Mouse (Mus musculus) hindbrain, embryonic 16.5 days (tissue): ENCODE results near the gene Heatr5a. TPM values are rescaled to one million over a fixed set of nuclear protein-coding genes. Genes with fewer than 3 reads are reported as not detected.

Experiments
- ATAC-seq: fragments of 200-750 bp; cut with Nextera tagmentation; 2 replicates; pipeline ENCODE4 v1.8.0; 2017; ENCODE audit warnings: moderate TSS enrichment, moderate library complexity
- H3K27ac ChIP-seq: fragments of 300-500 bp; sonication (generic); 2 replicates; pipeline ENCODE4 v1.5.1; 2014; ENCODE audit warnings: low read depth, mild to moderate bottlenecking, control low read depth, low read length, moderate library complexity
- H3K27me3 ChIP-seq: fragments of 300-500 bp; sonication (generic); replicated peaks from 2 replicates; pipeline ENCODE4 v1.6.1; 2014; ENCODE audit warnings: low read length; ENCODE audit not compliant: control insufficient read depth, insufficient read depth
- H3K36me3 ChIP-seq: fragments of 300-500 bp; sonication (generic); 2 replicates; pipeline ENCODE4 v1.6.1; 2014; ENCODE audit warnings: mild to moderate bottlenecking, low read length, moderate library complexity, mixed read lengths; ENCODE audit not compliant: control insufficient read depth, insufficient read depth
- H3K4me1 ChIP-seq: fragments of 300-500 bp; sonication (generic); 2 replicates; pipeline ENCODE4 v1.6.1; 2014; ENCODE audit warnings: low read depth, low read length; ENCODE audit not compliant: control insufficient read depth, insufficient read depth
- H3K4me2 ChIP-seq: fragments of 300-500 bp; sonication (generic); 2 replicates; pipeline ENCODE4 v1.6.1; 2014; ENCODE audit warnings: mild to moderate bottlenecking, low read length, control low read depth, moderate library complexity
- H3K4me3 ChIP-seq: fragments of 300-500 bp; sonication (generic); 2 replicates; pipeline ENCODE4 v1.5.1; 2014; ENCODE audit warnings: mild to moderate bottlenecking, low read length, control low read depth, moderate library complexity
- H3K9ac ChIP-seq: fragments of 300-500 bp; sonication (generic); 2 replicates; pipeline ENCODE4 v1.6.1; 2014; ENCODE audit warnings: low read depth, mild to moderate bottlenecking, control low read depth, low read length, moderate library complexity
- H3K9me3 ChIP-seq: fragments of 300-500 bp; sonication (generic); 2 replicates; pipeline ENCODE4 v1.6.1; 2014; ENCODE audit warnings: mild to moderate bottlenecking, low read length, moderate library complexity; ENCODE audit not compliant: control insufficient read depth
- WGBS: fragments of 180-500 bp; shearing (Covaris S2); extraction: QIAGEN DNeasy Blood & Tissue Kit; methylation state at CpG from one replicate; pipeline ENCODE4 v1.1.7; 2014; 5-methylcytosine and 5-hydroxymethylcytosine counted together
- polyA plus RNA-seq: library from polyadenylated mRNA; unstranded; fragments of >200 nt; fragmentation: Nextera tagmentation; extraction: Ambion mirVana; gene quantifications from 2 replicates; pipeline ENCODE4 v1.2.1, GENCODE M21; 2015

The Heatr5a gene
- polyA plus RNA-seq, 1 experiment from 2014 or later: 5.0 TPM

DNA sequence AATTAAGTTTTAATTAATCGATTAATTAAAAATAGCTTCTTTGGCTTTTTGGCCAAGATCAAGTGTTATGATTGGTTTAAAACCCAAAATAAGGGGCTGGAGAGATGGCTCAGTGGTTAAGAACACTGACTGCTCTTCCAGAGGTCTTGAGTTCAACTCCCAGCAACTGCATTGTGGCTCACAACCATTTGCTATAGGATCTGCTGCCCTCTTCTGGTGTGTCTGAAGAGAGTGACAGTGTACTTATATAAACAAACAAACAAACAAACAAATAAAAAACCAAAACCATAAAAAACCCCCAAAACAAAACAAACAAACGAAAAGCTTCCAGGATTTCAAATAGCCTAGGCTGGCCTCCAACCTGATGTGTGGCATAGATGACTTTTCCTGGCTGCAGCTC is 89.3 kb downstream of the Heatr5a start:
- 92% methylated on average over 2 of the region's 2 CpGs for WGBS
- H3K36me3 ChIP-seq: peaks cover 13% of the 10 kb centered on the region
- no peaks in the 10 kb centered on the region for H3K4me1 ChIP-seq

DNA sequence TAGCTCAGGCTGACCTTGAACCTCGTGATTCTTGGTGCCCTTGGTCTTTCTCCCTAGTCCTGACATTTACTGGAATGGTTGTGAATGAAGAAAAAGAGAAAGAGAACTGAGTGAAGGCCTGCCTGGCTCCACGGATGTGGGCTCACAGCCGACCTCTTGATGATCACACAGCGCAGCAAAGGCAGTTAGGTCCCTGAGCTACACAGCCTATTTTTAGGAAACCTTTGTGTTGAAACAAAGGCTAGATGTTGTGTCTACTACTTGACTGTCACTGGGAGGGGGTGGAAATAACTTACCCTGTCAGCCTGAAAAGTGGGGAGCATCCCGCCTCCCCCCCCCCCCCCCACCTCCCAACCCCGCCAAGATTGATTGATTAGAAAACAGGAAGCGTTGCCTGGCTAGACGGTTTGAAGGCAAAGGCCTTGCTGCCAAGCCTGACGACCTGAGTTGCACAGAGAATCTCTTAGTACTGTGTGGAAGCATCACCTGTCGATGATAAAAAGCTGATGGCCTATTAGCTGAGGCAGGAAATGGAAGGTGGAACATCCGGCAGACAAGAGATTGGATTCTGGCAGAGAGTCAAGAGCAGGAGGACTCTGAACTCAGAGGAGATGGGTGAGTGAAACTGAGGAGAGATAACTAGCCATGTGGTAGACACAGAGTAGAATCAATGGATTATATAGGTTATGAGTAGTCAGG is 99.5 kb downstream of the Heatr5a start:
- Histone ChIP-seq H3K9ac (no peak overlapping the region), H3K4me1 (no peaks in the 10 kb centered on the region), H3K27me3 (no peaks in the 10 kb centered on the region), H3K4me3 (no peak overlapping the region), H3K9me3 (no peaks in the 10 kb centered on the region), H3K4me2 (no peak overlapping the region), H3K27ac (no peak overlapping the region), H3K36me3 (peaks cover 3% of the 10 kb centered on the region; the same call in 1 of the 2 replicates)
- ATAC-seq: no peak
- WGBS: 50% methylated on average over 11 of the region's 11 CpGs

More for the DNA sequence above, 89.3 kb downstream of the Heatr5a start:
- Histone ChIP-seq H3K9me3 (no peaks in the 10 kb centered on the region), H3K27me3 (no peaks in the 10 kb centered on the region), H3K27ac (no peak overlapping the region), H3K9ac (no peak overlapping the region), H3K4me2 (no peak overlapping the region), H3K4me3 (no peak overlapping the region)
- no peak for ATAC-seq

DNA sequence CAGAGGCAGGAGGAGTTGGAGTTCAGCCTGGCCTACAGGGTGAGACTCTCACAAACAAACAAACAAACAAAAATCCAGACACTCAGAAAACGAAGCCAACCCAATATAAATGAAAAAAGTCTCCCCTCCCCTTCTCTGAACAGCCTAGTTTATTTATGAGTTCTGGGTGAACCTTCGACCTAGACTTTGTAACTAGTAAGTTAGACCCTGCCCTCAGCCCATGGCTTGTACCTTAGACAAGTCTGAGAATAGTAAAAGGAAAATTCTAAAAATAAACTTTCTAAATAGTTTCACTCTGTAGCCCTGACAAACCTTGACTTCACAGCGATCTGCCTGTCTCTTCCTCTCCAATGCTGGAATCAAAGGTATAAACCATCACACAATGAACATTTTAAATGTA is 101.6 kb downstream of the Heatr5a start:
- ATAC-seq: no peak
- Histone ChIP-seq H3K9ac (no peak overlapping the region), H3K4me1 (peaks cover 9% of the 10 kb centered on the region), H3K4me3 (no peak overlapping the region), H3K36me3 (no peaks in the 10 kb centered on the region), H3K27me3 (no peaks in the 10 kb centered on the region), H3K27ac (no peak overlapping the region), H3K4me2 (no peak overlapping the region), H3K9me3 (no peaks in the 10 kb centered on the region)
- WGBS: 83% methylated on average over 3 of the region's 3 CpGs

DNA sequence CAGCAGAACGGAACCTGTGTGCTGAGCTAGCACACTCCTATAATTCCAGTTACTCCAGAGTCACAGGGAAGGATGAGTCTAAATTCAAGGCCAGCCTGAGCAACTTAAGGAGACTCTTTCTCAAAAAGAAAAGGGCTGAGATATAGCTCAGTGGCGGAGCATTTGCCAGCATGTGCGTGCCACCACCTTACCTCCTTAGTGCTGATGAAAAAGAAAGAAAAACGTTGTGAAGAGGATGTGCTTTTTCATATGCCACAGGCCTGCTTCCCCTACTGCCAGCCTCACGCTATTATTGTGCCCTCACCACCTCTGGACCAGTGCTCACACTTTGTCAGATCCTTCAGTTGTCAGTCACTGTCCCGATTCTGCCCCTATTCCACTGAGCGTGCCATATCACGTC is 104.0 kb downstream of the Heatr5a start:
- no peak for ATAC-seq
- Histone ChIP-seq H3K4me2 (no peak overlapping the region), H3K9ac (no peak overlapping the region), H3K27ac (no peak overlapping the region), H3K27me3 (no peaks in the 10 kb centered on the region), H3K9me3 (no peaks in the 10 kb centered on the region), H3K4me3 (no peak overlapping the region), H3K4me1 (peaks cover 9% of the 10 kb centered on the region), H3K36me3 (no peaks in the 10 kb centered on the region)
- 71% methylated on average over 8 of the region's 8 CpGs for WGBS

DNA sequence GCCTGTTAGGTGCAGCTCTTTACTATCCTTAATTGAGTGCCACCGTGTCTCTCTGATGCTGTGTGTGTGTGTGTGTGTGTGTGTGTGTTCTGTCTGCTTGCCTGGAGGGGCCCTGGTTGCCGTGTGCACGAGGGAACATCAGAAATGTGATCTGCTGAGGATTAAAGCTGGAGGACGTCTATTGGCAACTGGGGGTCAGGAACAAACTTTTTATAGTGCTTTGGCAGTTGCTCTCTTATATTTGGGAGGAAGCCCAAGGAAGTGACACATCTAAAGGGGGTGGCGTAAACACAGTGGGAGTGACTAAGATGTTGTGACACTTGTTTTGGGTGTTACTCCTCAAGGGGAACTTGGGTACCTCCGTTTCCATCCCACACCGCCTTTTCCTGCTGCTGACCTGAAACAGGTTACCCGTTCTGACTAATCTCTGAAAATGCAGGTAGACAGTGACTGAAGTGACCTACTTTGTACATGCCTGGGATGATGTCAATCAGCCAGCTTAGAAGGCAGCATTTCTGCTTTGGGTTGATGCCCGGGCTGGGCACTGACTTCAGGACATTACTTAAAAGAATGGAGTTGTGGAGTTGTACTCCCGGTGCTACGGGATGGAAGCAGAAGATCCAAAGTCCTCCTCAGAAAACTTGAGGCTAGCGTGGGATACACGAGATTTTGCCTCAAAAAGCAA is 104.8 kb downstream of the Heatr5a start:
- Histone ChIP-seq H3K9ac (no peak overlapping the region), H3K4me1 (peaks cover 9% of the 10 kb centered on the region), H3K27me3 (no peaks in the 10 kb centered on the region), H3K27ac (peak overlapping the region; percentile 36; the same call in 1 of the 2 replicates), H3K36me3 (no peaks in the 10 kb centered on the region), H3K4me2 (no peak overlapping the region), H3K9me3 (no peaks in the 10 kb centered on the region), H3K4me3 (no peak overlapping the region)
- peak; percentile 48 for ATAC-seq
- 60% methylated on average over 13 of the region's 13 CpGs for WGBS

DNA sequence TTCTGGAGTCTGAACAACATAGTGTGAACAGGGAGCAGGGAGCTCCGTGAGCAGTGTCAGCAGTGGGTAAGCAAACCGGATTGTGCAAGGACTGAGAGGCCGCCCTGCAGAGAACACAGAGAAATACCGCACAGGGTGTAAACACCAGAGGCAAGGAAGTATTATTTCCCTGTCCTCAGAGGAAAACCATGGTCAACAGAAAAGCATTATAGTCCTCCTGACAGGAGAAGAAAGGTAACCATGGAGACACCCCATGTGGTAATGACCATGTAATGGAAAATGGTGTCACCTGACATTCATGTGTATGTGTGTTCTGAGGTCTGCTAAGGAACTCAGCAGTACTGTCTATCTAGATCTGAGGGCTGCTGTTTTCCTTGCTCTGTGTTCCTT is 105.3 kb downstream of the Heatr5a start:
- no peak overlapping the region for H3K4me2 ChIP-seq
- WGBS: 9% methylated on average over 4 of the region's 4 CpGs
- H3K27me3 ChIP-seq: no peaks in the 10 kb centered on the region
- no peaks in the 10 kb centered on the region for H3K36me3 ChIP-seq
- peaks cover 9% of the 10 kb centered on the region for H3K4me1 ChIP-seq
- peak overlapping the region; percentile 36; the same call in 1 of the 2 replicates for H3K27ac ChIP-seq
- H3K9me3 ChIP-seq: no peaks in the 10 kb centered on the region
- ATAC-seq: peak; percentile 88
- no peak overlapping the region for H3K9ac ChIP-seq
- H3K4me3 ChIP-seq: no peak overlapping the region

DNA sequence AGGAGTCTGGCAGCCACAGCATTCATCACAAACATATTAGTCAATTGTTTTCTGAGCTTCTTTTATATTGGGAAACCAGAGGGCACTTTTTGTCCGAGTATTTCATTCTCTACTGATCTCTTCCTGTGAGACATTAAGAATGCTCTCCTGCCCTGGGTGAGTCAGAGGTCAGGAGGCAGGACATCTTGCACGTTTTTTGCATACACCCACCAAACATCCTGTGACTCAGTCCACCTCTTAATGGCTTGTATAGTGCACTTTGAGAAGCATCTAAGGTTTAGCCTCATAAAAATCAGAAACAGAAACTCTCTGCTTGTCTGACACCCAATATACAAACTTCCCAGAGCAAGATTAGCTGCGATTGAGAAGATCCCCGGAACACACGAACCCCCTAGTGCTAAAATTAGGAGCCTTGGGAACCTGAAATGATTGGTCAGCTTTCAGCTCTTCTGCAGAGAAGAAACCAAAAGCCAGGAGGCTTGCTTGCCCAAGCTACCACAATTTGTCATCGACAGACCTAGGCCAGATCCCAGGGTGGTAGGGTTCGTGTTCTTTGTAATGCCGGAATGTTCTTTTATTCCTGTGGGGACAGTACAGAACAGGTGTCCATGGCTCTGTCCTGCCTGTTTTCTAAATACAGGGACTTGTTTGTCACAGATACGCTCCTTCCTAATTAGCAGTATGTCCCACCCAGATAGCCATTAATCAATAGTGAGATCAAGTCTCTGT is 105.9 kb downstream of the Heatr5a start:
- WGBS: 33% methylated on average over 9 of the region's 9 CpGs
- 0 out of 2 replicates have a peak, but pooled peaks have one; percentile 13 for ATAC-seq
- Histone ChIP-seq H3K27me3 (no peaks in the 10 kb centered on the region), H3K4me2 (no peak overlapping the region), H3K27ac (no peak overlapping the region), H3K4me3 (no peak overlapping the region), H3K36me3 (no peaks in the 10 kb centered on the region), H3K9ac (no peak overlapping the region), H3K4me1 (peaks cover 9% of the 10 kb centered on the region), H3K9me3 (no peaks in the 10 kb centered on the region)

DNA sequence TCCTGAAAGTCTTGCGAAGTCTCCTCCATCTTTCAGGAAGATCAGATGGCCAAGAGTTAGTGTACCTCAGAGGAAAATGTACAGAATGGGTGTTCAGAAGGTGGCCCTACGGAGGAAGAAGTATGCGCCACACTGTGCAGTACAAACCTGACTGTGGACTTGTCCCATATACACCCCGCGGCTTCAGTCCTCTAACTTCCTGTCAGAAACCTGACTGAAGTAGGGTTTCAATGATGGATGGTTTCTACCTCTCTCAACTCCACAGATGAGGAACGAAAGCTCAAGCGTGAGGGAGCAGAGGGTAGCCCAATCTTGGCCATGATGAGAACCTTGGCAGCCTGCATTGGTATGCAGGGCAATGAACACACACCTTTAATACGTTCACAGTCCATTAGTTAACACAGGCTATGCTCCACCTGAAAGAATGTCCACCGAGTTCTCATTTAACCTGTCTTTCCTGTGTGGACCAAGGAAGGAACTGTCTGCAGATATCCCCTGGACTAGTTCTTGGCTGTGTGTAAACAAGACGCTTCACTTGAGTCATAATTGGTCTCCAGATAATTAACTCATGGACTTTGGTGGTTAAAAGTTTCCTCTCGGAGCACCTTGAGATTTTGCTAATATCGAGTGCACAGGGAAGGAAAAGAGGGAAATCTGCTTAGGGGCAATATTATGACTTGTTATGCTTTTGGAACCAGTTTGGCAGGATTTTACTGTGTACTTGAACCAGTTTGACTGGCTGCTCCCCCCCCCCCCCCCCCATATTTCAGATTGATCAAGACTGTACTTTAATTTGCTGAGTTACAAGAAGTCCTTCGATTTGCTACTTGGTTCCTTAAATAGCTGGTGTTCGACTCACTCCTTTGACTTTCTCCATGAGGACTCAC is 107.8 kb downstream of the Heatr5a start:
- Histone ChIP-seq H3K4me1 (peaks cover 9% of the 10 kb centered on the region), H3K9ac (no peak overlapping the region), H3K4me3 (no peak overlapping the region), H3K9me3 (no peaks in the 10 kb centered on the region), H3K4me2 (no peak overlapping the region), H3K27ac (no peak overlapping the region), H3K27me3 (no peaks in the 10 kb centered on the region), H3K36me3 (no peaks in the 10 kb centered on the region)
- ATAC-seq: no peak
- 94% methylated on average over 14 of the region's 14 CpGs for WGBS
